Mouse (Mus musculus) brain, embryonic 14.5 days (tissue): ENCODE measurements around the gene Selenbp1. TPM values are rescaled to one million over a fixed set of nuclear protein-coding genes. Genes with fewer than 3 reads are reported as not detected.

Experiments
- DNase-seq: peaks from one replicate; pipeline ENCODE4 v3.0.0-alpha.2; 2011; ENCODE audit warnings: low read depth
- CTCF ChIP-seq: fragments of 200-500 bp; IDR thresholded peaks from 2 replicates; pipeline ENCODE4 v1.5.1; 2012; ENCODE audit warnings: inconsistent platforms, mild to moderate bottlenecking, moderate library complexity, borderline replicate concordance; ENCODE audit not compliant: insufficient read depth, insufficient read length; ENCODE audit errors: extremely low read depth
- POLR2A ChIP-seq: fragments of 200-500 bp; IDR thresholded peaks from 2 replicates; pipeline ENCODE4 v1.6.1; 2012; ENCODE audit warnings: mild to moderate bottlenecking, inconsistent platforms, borderline replicate concordance; ENCODE audit not compliant: poor library complexity, insufficient read depth, insufficient read length, severe bottlenecking; ENCODE audit errors: extremely low read depth
- polyA plus RNA-seq: library from polyadenylated mRNA; depleted of rRNA; stranded (reverse); fragments of >200 nt; gene quantifications from 2 replicates; pipeline ENCODE4 v1.2.3, GENCODE M21; 2012; rRNA removed

Gene Selenbp1
- polyA plus RNA-seq, 1 experiment = 9.7 TPM

DNA sequence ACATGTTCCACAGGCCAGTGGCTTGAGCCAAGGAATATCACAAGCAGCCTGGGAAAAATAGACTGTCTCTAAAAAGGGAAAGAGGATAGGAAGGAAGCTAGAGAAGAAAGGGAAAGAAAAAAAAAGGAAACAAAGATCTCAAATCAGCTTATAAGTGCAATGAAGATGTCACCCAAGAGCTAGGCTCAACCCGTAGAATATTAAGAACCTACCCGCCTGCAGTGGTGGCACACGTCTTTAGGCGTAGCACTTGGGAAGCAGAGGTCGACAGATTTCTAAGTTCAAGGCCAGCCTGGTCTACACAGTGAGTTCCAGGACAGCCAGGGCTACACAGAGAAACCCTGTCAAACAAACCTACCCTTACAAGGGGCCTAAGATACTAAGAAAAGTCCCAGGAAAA is 40.8 kb downstream of the Selenbp1 start:
- no peak for DNase-seq
- TF ChIP-seq POLR2A = no peak
- TF ChIP-seq CTCF = no peak

- DNase-seq = no peak
- TF ChIP-seq POLR2A (no peak), CTCF (no peak)
Observed at GRCm38 (mm10) chr3:94974026-94974527, 41.2 kb downstream of the Selenbp1 start.

DNA sequence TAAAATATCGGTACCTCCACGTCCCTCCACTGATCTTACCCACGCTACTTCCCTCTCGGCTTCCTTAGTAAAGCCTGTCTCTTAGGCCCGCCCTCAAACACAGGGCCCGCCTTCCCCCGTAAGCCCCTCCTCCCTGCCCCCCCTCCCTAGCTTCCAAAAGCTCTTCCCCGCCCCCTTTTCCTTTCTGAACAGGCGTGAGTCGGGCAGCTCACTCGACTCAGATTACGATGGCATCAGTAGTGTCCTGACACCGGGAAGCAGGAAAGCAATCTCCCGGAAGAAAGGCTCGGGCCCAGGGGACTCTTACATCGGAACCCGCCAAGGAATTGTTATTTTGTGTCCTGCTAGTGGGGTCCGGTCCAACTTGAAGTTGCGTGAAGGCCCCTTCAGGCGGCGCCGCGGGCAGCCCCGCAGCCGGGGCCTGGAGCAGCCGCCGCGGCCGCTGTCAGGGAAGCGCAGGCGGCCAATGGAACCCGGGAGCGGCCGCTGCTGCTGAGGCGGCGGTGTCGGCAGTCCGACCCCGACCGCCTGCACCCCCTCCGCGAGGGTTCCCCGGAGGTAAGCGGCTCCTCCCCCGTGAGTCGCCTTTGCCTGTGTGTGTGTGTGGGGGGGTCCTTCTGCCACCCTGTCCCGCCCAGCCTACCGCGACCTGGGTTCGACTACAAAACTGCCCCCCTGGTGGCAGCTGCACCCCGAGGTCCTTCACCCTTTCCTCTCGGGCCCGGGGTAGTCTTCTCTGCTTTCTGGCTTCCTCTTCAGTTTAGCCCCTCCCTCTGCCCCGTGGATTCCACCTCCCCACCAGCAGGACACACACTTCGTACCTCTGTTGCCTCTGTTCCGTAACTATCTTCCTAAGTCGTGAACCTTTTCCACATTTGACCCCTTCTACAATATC is 41.9 kb downstream of the Selenbp1 start, which contains the start of gene Pi4kb:
Gene Pi4kb, plus strand, starts transcription at position 204 of the 895 bp plus-strand sequence.
- peak; percentile 98 for DNase-seq
- peak; percentile 3; the same call in 1 of the 2 replicates for TF ChIP-seq CTCF
- peak; percentile 85 for TF ChIP-seq POLR2A

- no peak for TF ChIP-seq POLR2A
- TF ChIP-seq CTCF = no peak
- no peak for DNase-seq
Observed at GRCm38 (mm10) chr3:94984312-94984711, 51.5 kb downstream of the Selenbp1 start.

DNA sequence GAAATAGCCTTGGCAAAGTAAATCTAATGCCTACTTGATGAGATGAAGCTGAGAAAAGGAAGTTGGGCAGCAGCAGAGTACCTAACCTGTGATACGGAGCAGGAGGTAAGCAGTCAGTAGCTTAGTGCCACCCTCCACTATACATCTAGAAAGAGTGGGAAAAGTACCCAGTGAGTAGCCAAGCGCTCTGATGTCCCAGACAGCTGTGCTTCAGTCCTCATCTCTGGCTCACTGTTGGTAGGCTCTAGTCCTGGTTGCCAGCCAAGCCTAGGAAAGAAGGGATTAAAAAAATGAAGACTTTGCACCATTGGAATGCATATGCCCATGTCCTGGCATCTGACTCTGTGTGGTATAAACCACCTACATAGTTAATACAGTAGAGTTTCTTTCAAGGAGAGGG is 52.7 kb downstream of the Selenbp1 start:
- no peak for TF ChIP-seq CTCF
- no peak for TF ChIP-seq POLR2A

GRCm38 (mm10) chr3:94987578-94987977 is 54.7 kb downstream of the Selenbp1 start:
- DNase-seq = no peak

More for the DNA sequence above, 52.7 kb downstream of the Selenbp1 start:
- DNase-seq = no peak

GRCm38 (mm10) chr3:94989159-94989761 is 56.4 kb downstream of the Selenbp1 start:
- DNase-seq = peak; percentile 30
- TF ChIP-seq POLR2A = no peak
- TF ChIP-seq CTCF = no peak

More at GRCm38 (mm10) chr3:94987578-94987977, 54.7 kb downstream of the Selenbp1 start:
- TF ChIP-seq POLR2A (no peak), CTCF (no peak)

Other genes starting within 250 kb of the Selenbp1 start
- 0.52 and 0.57 TPM in 2 replicates for gene Selenbp2, start 239.5 kb upstream of the Selenbp1 start, polyA plus RNA-seq
- 4.2 and 7.0 TPM in 2 replicates for gene Cgn, start 146.6 kb upstream of the Selenbp1 start, polyA plus RNA-seq
- gene Pogz, start 95.5 kb upstream of the Selenbp1 start, polyA plus RNA-seq = 66.8 and 78.4 TPM in 2 replicates
- gene Psmb4, start 46.1 kb upstream of the Selenbp1 start, polyA plus RNA-seq = 353 and 477 TPM in 2 replicates
- 26.1 and 29.6 TPM in 2 replicates for gene Rfx5, start 21.0 kb downstream of the Selenbp1 start, polyA plus RNA-seq
- gene Pi4kb, start 41.7 kb downstream of the Selenbp1 start, polyA plus RNA-seq = 53.9 and 59.5 TPM in 2 replicates
- 23.6 and 25.1 TPM in 2 replicates for gene Zfp687, start 82.4 kb downstream of the Selenbp1 start, polyA plus RNA-seq
- gene Psmd4, start 109.6 kb downstream of the Selenbp1 start, polyA plus RNA-seq = 256 and 330 TPM in 2 replicates
- gene Pip5k1a, start 173.9 kb downstream of the Selenbp1 start, polyA plus RNA-seq = 30.4 and 31.6 TPM in 2 replicates
- gene Vps72, start 178.0 kb downstream of the Selenbp1 start, polyA plus RNA-seq = 159 and 173 TPM in 2 replicates
- gene Tmod4, start 191.4 kb downstream of the Selenbp1 start, polyA plus RNA-seq = 1.5 and 2.1 TPM in 2 replicates
- gene Scnm1, start 201.0 kb downstream of the Selenbp1 start, polyA plus RNA-seq = 101 and 136 TPM in 2 replicates
- gene Lysmd1, start 201.0 kb downstream of the Selenbp1 start, polyA plus RNA-seq = 23.7 and 27.4 TPM in 2 replicates
- 2.3 and 2.4 TPM in 2 replicates for gene Tnfaip8l2, start 209.3 kb downstream of the Selenbp1 start, polyA plus RNA-seq
- 138 and 164 TPM in 2 replicates for gene Sema6c, start 227.4 kb downstream of the Selenbp1 start, polyA plus RNA-seq